ENCODE assay signal across 8 mouse cellular contexts in the genomic region with DNA sequence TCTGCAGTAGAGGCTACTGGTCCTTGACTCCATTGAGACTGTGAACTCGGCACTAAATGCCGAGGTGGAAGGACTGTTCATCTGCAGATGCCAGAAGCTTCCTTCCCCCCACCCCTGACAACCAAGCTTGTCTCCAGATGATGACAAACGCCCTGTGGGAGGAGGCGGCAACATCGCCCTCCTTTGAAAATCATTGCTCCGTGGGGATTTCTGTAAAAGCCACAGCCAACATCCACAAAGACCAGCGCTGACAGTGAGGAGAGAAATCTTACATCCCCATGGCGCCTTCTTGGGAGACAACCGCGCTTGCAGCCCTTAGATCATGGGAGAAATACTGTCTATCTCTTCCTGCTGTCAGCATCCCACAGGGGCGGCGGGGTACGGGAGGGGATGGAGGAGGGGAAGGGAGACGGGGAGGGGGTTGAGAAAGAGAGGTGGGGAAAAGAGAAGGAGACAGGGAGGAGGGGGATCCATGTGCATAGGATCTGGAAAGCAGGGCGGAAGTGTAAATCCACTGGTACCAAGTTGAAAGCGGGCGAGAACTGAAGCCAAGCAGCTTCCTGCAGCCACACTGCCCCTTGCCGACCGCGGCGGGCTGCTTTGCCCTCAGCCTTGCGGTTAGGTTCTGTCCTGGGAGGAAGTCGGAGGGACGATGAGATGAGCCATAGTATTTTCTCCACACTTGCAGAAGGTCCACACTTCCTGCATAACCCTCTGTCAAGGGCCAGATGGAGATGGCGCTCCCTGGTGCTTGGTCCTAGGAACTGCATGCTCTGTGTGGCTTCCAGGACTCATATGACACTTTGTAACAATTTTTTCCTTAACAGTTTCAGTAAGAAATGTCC.
A peak's percentile ranks its signal among the peaks of the same experiment; 100 is the strongest.
DNase-seq lines count a peak whose midpoint lies in the region; ATAC-seq and TF ChIP-seq lines count a peak whose summit lies in the region.

No protein-coding gene starts in this region.

- H3K4me1 ChIP-seq in heart, postnatal 0 days (ENCODE audit: control insufficient read depth, insufficient read depth) = no peaks in the 10 kb centered on the region
- peaks cover 3% of the 10 kb centered on the region; the same call in 1 of the 2 replicates for H3K4me1 ChIP-seq in limb, embryonic 15.5 days
- peaks cover 3% of the 10 kb centered on the region; the same call in 1 of the 2 replicates for H3K4me1 ChIP-seq in midbrain, embryonic 16.5 days (ENCODE audit: control insufficient read depth, insufficient read depth, low read length)

- H3K4me2 ChIP-seq in heart, postnatal 0 days (ENCODE audit: low read depth, low read length) = peak overlapping the region; percentile 54
- H3K4me2 ChIP-seq in limb, embryonic 15.5 days = peak overlapping the region; percentile 37
- peak overlapping the region; percentile 49 for H3K4me2 ChIP-seq in midbrain, embryonic 16.5 days (ENCODE audit: low read length)

- H3K36me3 ChIP-seq in heart, postnatal 0 days (replicated peaks; ENCODE audit: control insufficient read depth, insufficient read depth, low read length) = no peaks in the 10 kb centered on the region
- H3K36me3 ChIP-seq in limb, embryonic 15.5 days = no peaks in the 10 kb centered on the region
- no peaks in the 10 kb centered on the region for H3K36me3 ChIP-seq in midbrain, embryonic 16.5 days (ENCODE audit: control insufficient read depth, insufficient read depth, low read length)

- H3K27ac ChIP-seq in heart, postnatal 0 days (ENCODE audit: low read depth) = no peak overlapping the region
- no peak overlapping the region for H3K27ac ChIP-seq in limb, embryonic 15.5 days
- peak overlapping the region; percentile 36; the same call in 1 of the 2 replicates for H3K27ac ChIP-seq in midbrain, embryonic 16.5 days (ENCODE audit: low read length)

- no peak overlapping the region for H3K9ac ChIP-seq in heart, postnatal 0 days (replicated peaks; ENCODE audit: low read depth, low read length)
- no peak overlapping the region for H3K9ac ChIP-seq in limb, embryonic 15.5 days
- H3K9ac ChIP-seq in midbrain, embryonic 16.5 days (ENCODE audit: low read depth, low read length) = peak overlapping the region; percentile 34; the same call in 1 of the 2 replicates

- peak; percentile 58 for TF ChIP-seq CTCF in heart, postnatal 0 days (IDR thresholded peaks at IDR 0.05; ENCODE audit: low read depth)

- no peaks in the 10 kb centered on the region for H3K9me3 ChIP-seq in heart, postnatal 0 days (replicated peaks; ENCODE audit: control insufficient read depth, low read length)
- no peaks in the 10 kb centered on the region for H3K9me3 ChIP-seq in limb, embryonic 15.5 days
- no peaks in the 10 kb centered on the region for H3K9me3 ChIP-seq in midbrain, embryonic 16.5 days (replicated peaks; ENCODE audit: control insufficient read depth, low read length, poor library complexity, severe bottlenecking)

- H3K27me3 ChIP-seq in heart, postnatal 0 days (ENCODE audit: control insufficient read depth, insufficient read depth, low read length) = peaks cover 24% of the 10 kb centered on the region
- H3K27me3 ChIP-seq in limb, embryonic 15.5 days = peaks cover 34% of the 10 kb centered on the region
- no peaks in the 10 kb centered on the region for H3K27me3 ChIP-seq in midbrain, embryonic 16.5 days (ENCODE audit: control insufficient read depth, insufficient read depth, low read depth, low read length)

- no peak for ATAC-seq in cerebellum, adult (ENCODE audit: insufficient number of reproducible peaks, low FRiP score, low TSS enrichment)
- ATAC-seq in heart, postnatal 0 days (ENCODE audit: insufficient read depth, low read depth) = no peak
- no peak for ATAC-seq in limb, embryonic 15.5 days (ENCODE audit: insufficient number of reproducible peaks, low FRiP score, low TSS enrichment, low read depth)
- ATAC-seq in midbrain, embryonic 16.5 days = no peak

- peak; percentile 62 to 73 for DNase-seq in cerebellum, postnatal 14 days
- DNase-seq in B cell, adult 2 months = peak; percentile 38 to 49
- peak; percentile 36 for DNase-seq in embryo, embryonic 11.5 days (ENCODE audit: low read depth, low spot score)
- DNase-seq in heart, postnatal 0 days (ENCODE audit: low spot score) = peak; percentile 11
- peak; percentile 37 to 41 for DNase-seq in thymus, postnatal 36 days

- 11% methylated on average over 25 of the region's 25 CpGs for WGBS in heart, postnatal 0 days
- 21% methylated on average over 25 of the region's 25 CpGs for WGBS in limb, embryonic 15.5 days
- WGBS in midbrain, embryonic 16.5 days = 18% methylated on average over 25 of the region's 25 CpGs

- peak overlapping the region; percentile 21 for H3K4me3 ChIP-seq in heart, postnatal 0 days (ENCODE audit: low read depth, low read length)
- peak overlapping the region; percentile 27 for H3K4me3 ChIP-seq in limb, embryonic 15.5 days
- peak overlapping the region; percentile 22 for H3K4me3 ChIP-seq in midbrain, embryonic 16.5 days (ENCODE audit: low read depth, low read length)

- no peak for TF ChIP-seq EP300 in heart, postnatal 0 days (IDR thresholded peaks at IDR 0.05; ENCODE audit: low read depth)

Comparison
In these comparisons a context has a peak if more than half of its experiments do, and no peak if none do; other contexts are left out.
1. DNase-seq: peak in every context shown above with its lines; median percentile 68 in cerebellum, postnatal 14 days; 44 in B cell, adult 2 months; 39 in thymus, postnatal 36 days; 36 in embryo, embryonic 11.5 days; 11 in heart, postnatal 0 days.